Mouse (Mus musculus) kidney, embryonic 16.5 days (tissue): ENCODE results near the gene Gm21981. TPM values are rescaled to one million over a fixed set of nuclear protein-coding genes. Genes with fewer than 3 reads are reported as not detected.

ENCODE experiments used
- ATAC-seq: fragments of 200-750 bp; cut with Nextera tagmentation; 2 replicates; pipeline ENCODE4 v1.8.0; 2017; ENCODE audit warnings: moderate TSS enrichment; ENCODE audit not compliant: low FRiP score, low TSS enrichment
- H3K27ac ChIP-seq: fragments of 300-500 bp; sonication (generic); 2 replicates; pipeline ENCODE4 v1.5.1; 2014; ENCODE audit warnings: low read length
- H3K27me3 ChIP-seq: fragments of 300-500 bp; sonication (generic); 2 replicates; pipeline ENCODE4 v1.6.1; 2014; ENCODE audit warnings: low read length, control low read depth, mixed read lengths; ENCODE audit not compliant: insufficient read depth
- H3K36me3 ChIP-seq: fragments of 300-500 bp; sonication (generic); 2 replicates; pipeline ENCODE4 v1.6.1; 2014; ENCODE audit warnings: low read length, control low read depth, mixed read lengths; ENCODE audit not compliant: insufficient read depth
- H3K4me1 ChIP-seq: fragments of 300-500 bp; sonication (generic); 2 replicates; pipeline ENCODE4 v1.6.1; 2014; ENCODE audit warnings: low read length, control low read depth, mixed read lengths; ENCODE audit not compliant: insufficient read depth
- H3K4me2 ChIP-seq: fragments of 300-500 bp; sonication (generic); replicated peaks from 2 replicates; pipeline ENCODE4 v1.6.1; 2014; ENCODE audit warnings: low read depth, low read length
- H3K4me3 ChIP-seq: fragments of 300-500 bp; sonication (generic); 2 replicates; pipeline ENCODE4 v1.5.1; 2014; ENCODE audit warnings: mild to moderate bottlenecking, low read length
- H3K9ac ChIP-seq: fragments of 300-500 bp; sonication (generic); replicated peaks from 2 replicates; pipeline ENCODE4 v1.6.1; 2014; ENCODE audit warnings: low read length
- H3K9me3 ChIP-seq: fragments of 300-500 bp; sonication (generic); 2 replicates; pipeline ENCODE4 v1.6.1; 2016; ENCODE audit warnings: low read length, control low read depth
- WGBS: fragments of 180-500 bp; shearing (Covaris S2); extraction: QIAGEN DNeasy Blood & Tissue Kit; methylation state at CpG from one replicate; pipeline ENCODE4 v1.1.7; 2014; 5-methylcytosine and 5-hydroxymethylcytosine counted together
- polyA plus RNA-seq: library from polyadenylated mRNA; unstranded; fragments of >200 nt; fragmentation: Nextera tagmentation; extraction: Ambion mirVana; gene quantifications from 2 replicates; pipeline ENCODE4 v1.2.1, GENCODE M21; 2015

Gm21981 gene
- polyA plus RNA-seq = 0.24 and 0.90 TPM in 2 replicates

- H3K9me3 ChIP-seq = no peaks in the 10 kb centered on the region
- ATAC-seq = no peak
- 0% methylated on average over 3 of the region's 3 CpGs for WGBS
- H3K27ac ChIP-seq = peak within 1 kb of the TSS; percentile 74
- H3K4me1 ChIP-seq = peaks cover 22% of the 10 kb centered on the region
- H3K9ac ChIP-seq = peak within 1 kb of the TSS; percentile 85
- peak within 1 kb of the TSS; percentile 83 for H3K4me2 ChIP-seq
- H3K36me3 ChIP-seq = no peaks in the 10 kb centered on the region
- no peaks in the 10 kb centered on the region; the same call in 1 of the 2 replicates for H3K27me3 ChIP-seq
- H3K4me3 ChIP-seq = peak within 1 kb of the TSS; percentile 74
These were observed at the start of gene Gm21981 for GRCm38 (mm10) chr17:47694442-47694502. Gm21981 (minus strand) TSS chr17:47694455.

- H3K27me3 ChIP-seq = no peaks in the 10 kb centered on the region
- H3K27ac ChIP-seq = no peak overlapping the region
- peaks cover 6% of the 10 kb centered on the region; the same call in 1 of the 2 replicates for H3K9me3 ChIP-seq
- WGBS = 40% methylated on average over 16 of the region's 16 CpGs
- no peak for ATAC-seq
- peaks cover 16% of the 10 kb centered on the region for H3K4me1 ChIP-seq
- H3K36me3 ChIP-seq = no peaks in the 10 kb centered on the region
- no peak overlapping the region for H3K9ac ChIP-seq
- no peak overlapping the region for H3K4me2 ChIP-seq
- no peak overlapping the region for H3K4me3 ChIP-seq
These were observed 48.9 kb upstream of the Gm21981 start for GRCm38 (mm10) chr17:47742991-47743734.

GRCm38 (mm10) chr17:47740186-47740585, 45.9 kb upstream of the Gm21981 start:
- no peak overlapping the region for H3K4me2 ChIP-seq
- H3K27me3 ChIP-seq = no peaks in the 10 kb centered on the region
- H3K4me3 ChIP-seq = no peak overlapping the region
- no peaks in the 10 kb centered on the region for H3K36me3 ChIP-seq
- WGBS = 64% methylated on average over 2 of the region's 2 CpGs
- H3K4me1 ChIP-seq = peaks cover 17% of the 10 kb centered on the region
- H3K9me3 ChIP-seq = peaks cover 6% of the 10 kb centered on the region; the same call in 1 of the 2 replicates
- no peak overlapping the region for H3K27ac ChIP-seq
- ATAC-seq = no peak
- H3K9ac ChIP-seq = no peak overlapping the region

- WGBS = 6% methylated on average over 20 of the region's 20 CpGs
- Histone ChIP-seq H3K9me3 (no peaks in the 10 kb centered on the region), H3K9ac (peak overlapping the region; percentile 71), H3K4me3 (peak overlapping the region; percentile 62), H3K36me3 (no peaks in the 10 kb centered on the region), H3K4me2 (peak overlapping the region; percentile 77), H3K27ac (peak overlapping the region; percentile 90), H3K4me1 (peaks cover 17% of the 10 kb centered on the region), H3K27me3 (no peaks in the 10 kb centered on the region)
- ATAC-seq = no peak
These were observed 44.9 kb upstream of the Gm21981 start for GRCm38 (mm10) chr17:47738879-47739798.

GRCm38 (mm10) chr17:47738066-47738878, 44.0 kb upstream of the Gm21981 start:
- H3K4me1 ChIP-seq = peaks cover 17% of the 10 kb centered on the region
- ATAC-seq = peak; percentile 86
- no peaks in the 10 kb centered on the region for H3K27me3 ChIP-seq
- peak overlapping the region; percentile 71 for H3K9ac ChIP-seq
- no peaks in the 10 kb centered on the region for H3K36me3 ChIP-seq
- H3K27ac ChIP-seq = peak overlapping the region; percentile 90
- H3K4me2 ChIP-seq = peak overlapping the region; percentile 77
- H3K9me3 ChIP-seq = no peaks in the 10 kb centered on the region
- WGBS = under 1% methylated on average over 57 of the region's 61 CpGs
- peak overlapping the region; percentile 62 for H3K4me3 ChIP-seq

GRCm38 (mm10) chr17:47737271-47738065, 43.2 kb upstream of the Gm21981 start:
- Histone ChIP-seq H3K4me1 (peaks cover 17% of the 10 kb centered on the region), H3K4me2 (peak overlapping the region; percentile 77), H3K27ac (peak overlapping the region; percentile 90), H3K9ac (peak overlapping the region; percentile 71), H3K27me3 (no peaks in the 10 kb centered on the region), H3K36me3 (no peaks in the 10 kb centered on the region), H3K4me3 (peak overlapping the region; percentile 62), H3K9me3 (no peaks in the 10 kb centered on the region)
- under 1% methylated on average over 41 of the region's 60 CpGs for WGBS
- ATAC-seq = peak; percentile 93

- Histone ChIP-seq H3K4me1 (peaks cover 17% of the 10 kb centered on the region), H3K27ac (peak within 1 kb of the TSS; percentile 90), H3K4me2 (peak within 1 kb of the TSS; percentile 77), H3K9me3 (no peaks in the 10 kb centered on the region), H3K36me3 (no peaks in the 10 kb centered on the region), H3K27me3 (no peaks in the 10 kb centered on the region), H3K4me3 (peak within 1 kb of the TSS; percentile 62), H3K9ac (peak within 1 kb of the TSS; percentile 71)
- WGBS = under 1% methylated on average over 35 of the region's 47 CpGs
- ATAC-seq = peak; percentile 64
These were observed 42.6 kb upstream of the Gm21981 start, which contains the start of gene Tfeb for GRCm38 (mm10) chr17:47736856-47737255. Tfeb (plus strand) TSS chr17:47737030.

GRCm38 (mm10) chr17:47735553-47736100, 41.4 kb upstream of the Gm21981 start:
- Histone ChIP-seq H3K4me2 (no peak overlapping the region), H3K27ac (no peak overlapping the region), H3K9ac (no peak overlapping the region), H3K36me3 (no peaks in the 10 kb centered on the region), H3K4me1 (peaks cover 23% of the 10 kb centered on the region), H3K9me3 (no peaks in the 10 kb centered on the region), H3K27me3 (no peaks in the 10 kb centered on the region), H3K4me3 (no peak overlapping the region)
- no peak for ATAC-seq
- 65% methylated on average over 14 of the region's 14 CpGs for WGBS
